Mouse (Mus musculus) embryonic fibroblast, embryonic 13.5 days (primary cell): Measurements from ENCODE around the gene Sim2.

Experiments
- CTCF ChIP-seq: IDR thresholded peaks from 2 replicates; pipeline ENCODE4 v1.5.1; 2011; ENCODE audit warnings: mild to moderate bottlenecking, control low read depth, low read length, moderate library complexity, borderline replicate concordance; ENCODE audit not compliant: insufficient read depth
- POLR2A ChIP-seq: IDR thresholded peaks from 2 replicates; pipeline ENCODE4 v1.6.1; 2011; ENCODE audit warnings: low read depth, mild to moderate bottlenecking, control low read depth, low read length, moderate library complexity

DNA sequence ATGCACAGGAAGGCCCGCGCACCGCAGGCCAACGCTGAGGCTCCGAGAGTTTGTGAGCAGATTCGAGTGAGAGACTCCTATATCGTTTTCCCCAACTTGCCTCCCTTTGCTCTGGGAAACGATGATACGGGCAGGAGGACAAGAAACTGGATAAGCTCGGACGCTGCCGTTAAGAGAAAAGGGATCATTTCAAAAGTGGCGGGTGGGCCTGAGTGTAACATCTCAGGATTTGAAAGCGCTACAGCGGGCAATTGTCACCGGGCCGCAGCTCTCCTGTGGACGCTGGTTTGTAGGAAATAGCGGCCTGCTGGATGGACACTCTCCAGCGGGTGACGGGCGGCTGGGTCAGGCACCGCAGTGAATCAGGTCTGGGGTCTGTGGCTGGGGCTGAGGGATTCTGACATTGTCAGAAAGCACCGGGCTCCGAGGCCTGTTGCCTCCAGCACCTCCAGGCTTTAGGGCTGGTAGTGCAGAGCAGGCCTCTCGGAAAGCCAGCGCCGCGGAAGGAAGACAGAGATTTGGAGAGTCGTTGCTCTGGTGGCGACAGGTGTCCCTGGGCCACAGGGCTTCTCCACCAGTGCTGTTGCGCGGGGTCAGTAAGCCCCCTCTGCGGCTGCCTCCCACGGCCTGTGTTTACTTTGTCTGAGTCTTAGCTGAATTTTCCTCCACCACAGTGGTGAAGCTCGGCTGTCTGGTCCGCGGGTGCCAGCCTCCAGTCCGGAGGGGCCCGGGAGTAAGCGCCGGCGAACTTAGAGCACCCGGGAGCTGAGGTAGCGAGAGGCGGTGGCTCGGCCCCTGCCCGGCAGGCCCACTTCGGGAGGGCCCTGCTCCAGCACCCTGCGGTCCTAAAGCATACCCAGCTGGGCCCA lies 2.2 kb downstream of the Sim2 start:
- TF ChIP-seq POLR2A (no peak), CTCF (no peak)
